ENCODE assay signal across 19 mouse cellular contexts in genomic region chr4:141269080-141269479, GRCm38 (mm10). TPM values are rescaled to one million over a fixed set of nuclear protein-coding genes. Genes with fewer than 3 reads are reported as not detected.
DNase-seq lines count a peak whose midpoint lies in the region; ATAC-seq and TF ChIP-seq lines count a peak whose summit lies in the region.
"Had no signal": no experiment of that assay in that cellular context is flagged by ENCODE, and none has a peak within 500 bp of the region (broad histone marks: within the 10 kb centered on the region; RNA-seq: fewer than 3 reads in every experiment).

No protein-coding gene starts in this region.

- 80% methylated on average over 6 of the region's 6 CpGs for WGBS in forebrain, postnatal 0 days
- 87% methylated on average over 6 of the region's 6 CpGs for WGBS in forebrain, embryonic 12.5 days
- WGBS in liver, postnatal 0 days (ENCODE audit: insufficient replicate concordance): 59% methylated on average over 6 of the region's 6 CpGs
- 42% methylated on average over 6 of the region's 6 CpGs for WGBS in small intestine, adult 2 months

- H3K9ac ChIP-seq in forebrain, postnatal 0 days: no peak overlapping the region
- H3K9ac ChIP-seq in forebrain, embryonic 12.5 days: no peak overlapping the region
- H3K9ac ChIP-seq in liver, postnatal 0 days (replicated peaks): no peak overlapping the region
- H3K9ac ChIP-seq: limb, embryonic 13.5 days had no signal

- no peak for TF ChIP-seq EP300 in liver, postnatal 0 days (IDR thresholded peaks at IDR 0.05; ENCODE audit: low read depth)

- H3K36me3 ChIP-seq in forebrain, postnatal 0 days (ENCODE audit: insufficient read depth): no peaks in the 10 kb centered on the region
- H3K36me3 ChIP-seq in forebrain, embryonic 12.5 days (replicated peaks): no peaks in the 10 kb centered on the region
- H3K36me3 ChIP-seq in liver, postnatal 0 days (replicated peaks; ENCODE audit: insufficient read depth, low read length): no peaks in the 10 kb centered on the region
- no peaks in the 10 kb centered on the region for H3K36me3 ChIP-seq in small intestine, adult 2 months (ENCODE audit: control insufficient read depth, insufficient read depth, low read length)
- H3K36me3 ChIP-seq: embryonic facial prominence, embryonic 10.5 days; G1E; hindbrain, embryonic 10.5 days; limb, embryonic 13.5 days; midbrain, embryonic 10.5 days had no signal

- H3K27me3 ChIP-seq in forebrain, postnatal 0 days (ENCODE audit: insufficient read depth, low read length): no peaks in the 10 kb centered on the region
- H3K27me3 ChIP-seq in forebrain, embryonic 12.5 days: peaks cover 23% of the 10 kb centered on the region
- no peaks in the 10 kb centered on the region for H3K27me3 ChIP-seq in liver, postnatal 0 days (ENCODE audit: insufficient read depth, low read length)
- no peaks in the 10 kb centered on the region for H3K27me3 ChIP-seq in small intestine, adult 2 months (ENCODE audit: control insufficient read depth, insufficient read depth, low read length)

- no peak overlapping the region for H3K27ac ChIP-seq in forebrain, postnatal 0 days (ENCODE audit: low read depth, low read length)
- H3K27ac ChIP-seq in forebrain, embryonic 12.5 days: no peak overlapping the region
- H3K27ac ChIP-seq in liver, postnatal 0 days (ENCODE audit: low read depth): no peak overlapping the region
- H3K27ac ChIP-seq in small intestine, adult 2 months (ENCODE audit: insufficient read depth, low read depth, low read length): no peak overlapping the region
- H3K27ac ChIP-seq: embryonic facial prominence, embryonic 10.5 days; hindbrain, embryonic 10.5 days; left cerebral cortex, adult 2 months; limb, embryonic 13.5 days; midbrain, embryonic 10.5 days had no signal

- TF ChIP-seq CTCF in forebrain, postnatal 0 days (IDR thresholded peaks at IDR 0.05; ENCODE audit: low read depth): peak; percentile 49
- peak; percentile 51 for TF ChIP-seq CTCF in liver, postnatal 0 days (IDR thresholded peaks at IDR 0.05; ENCODE audit: low read depth)
- TF ChIP-seq CTCF in brain, embryonic 14.5 days (IDR thresholded peaks at IDR 0.05; ENCODE audit: borderline replicate concordance, extremely low read depth, insufficient read depth, insufficient read length): 0 out of 2 replicates have a peak, but pooled peaks have one; percentile 1
- TF ChIP-seq CTCF in small intestine, adult 2 months (IDR thresholded peaks at IDR 0.05; ENCODE audit: extremely low read depth, insufficient read length, insufficient replicate concordance, low read depth, low read length): peak; percentile 25; the same call in 1 of the 2 replicates

- no peak overlapping the region for H3K4me2 ChIP-seq in forebrain, postnatal 0 days (ENCODE audit: low read depth)
- no peak overlapping the region for H3K4me2 ChIP-seq in forebrain, embryonic 12.5 days
- H3K4me2 ChIP-seq in liver, postnatal 0 days (ENCODE audit: low read depth, low read length): no peak overlapping the region
- H3K4me2 ChIP-seq: heart, embryonic 11.5 days; limb, embryonic 13.5 days had no signal

- no peak for TF ChIP-seq POLR2A in brain, embryonic 14.5 days (IDR thresholded peaks at IDR 0.05; ENCODE audit: borderline replicate concordance, extremely low read depth, insufficient read depth, insufficient read length, poor library complexity, severe bottlenecking)
- TF ChIP-seq POLR2A in small intestine, adult 2 months (IDR thresholded peaks at IDR 0.05; ENCODE audit: low read depth, low read length): no peak

- H3K9me3 ChIP-seq in forebrain, postnatal 0 days (ENCODE audit: low read length): no peaks in the 10 kb centered on the region
- 0 out of 2 replicates have a peak, but pooled peaks cover 2% of the 10 kb centered on the region for H3K9me3 ChIP-seq in forebrain, embryonic 12.5 days
- H3K9me3 ChIP-seq in liver, postnatal 0 days (ENCODE audit: low read length): no peaks in the 10 kb centered on the region
- H3K9me3 ChIP-seq: embryonic facial prominence, embryonic 10.5 days; G1E had no signal

- no peak for ATAC-seq in forebrain, postnatal 0 days
- no peak for ATAC-seq in forebrain, embryonic 12.5 days (ENCODE audit: low FRiP score)
- no peak for ATAC-seq in liver, postnatal 0 days
- ATAC-seq: activated CD4-positive, CD25-positive, alpha-beta regulatory T cell, adult 4 months had no signal

- no peak for DNase-seq in forebrain, postnatal 0 days
- no peak for DNase-seq in liver, postnatal 0 days
- no peak for DNase-seq in liver
- DNase-seq in brain, embryonic 14.5 days (ENCODE audit: low read depth): no peak
- no peak for DNase-seq in testis, postnatal 14 days (ENCODE audit: low spot score)
- no peak for DNase-seq in gastrocnemius, postnatal 25 days
- DNase-seq: cerebellum, postnatal 10 days; kidney, adult 11 months; thymus, postnatal 25 days had no signal

- no peaks in the 10 kb centered on the region for H3K4me1 ChIP-seq in forebrain, postnatal 0 days (ENCODE audit: insufficient read depth)
- H3K4me1 ChIP-seq in forebrain, embryonic 12.5 days: peaks cover 14% of the 10 kb centered on the region; the same call in 1 of the 2 replicates
- H3K4me1 ChIP-seq in liver, postnatal 0 days (ENCODE audit: insufficient read depth): peaks cover 10% of the 10 kb centered on the region; the same call in 1 of the 2 replicates
- peaks cover 17% of the 10 kb centered on the region for H3K4me1 ChIP-seq in small intestine, adult 2 months (ENCODE audit: control insufficient read depth, insufficient read depth, insufficient read length, low read length)

- no peak overlapping the region for H3K4me3 ChIP-seq in forebrain, postnatal 0 days (ENCODE audit: low read depth, low read length)
- no peak overlapping the region for H3K4me3 ChIP-seq in forebrain, embryonic 12.5 days (replicated peaks)
- no peak overlapping the region for H3K4me3 ChIP-seq in liver, postnatal 0 days (ENCODE audit: low read depth, low read length)
- no peak overlapping the region for H3K4me3 ChIP-seq in small intestine, adult 2 months (ENCODE audit: low read depth, low read length)
- H3K4me3 ChIP-seq: embryonic facial prominence, embryonic 10.5 days; hindbrain, embryonic 10.5 days; left cerebral cortex, adult 2 months; limb, embryonic 13.5 days; midbrain, embryonic 10.5 days had no signal

RNA-seq across cellular contexts. Expression of gene Arhgef19, which starts 29.8 kb away (rescaled TPM):
- total RNA-seq in forebrain, postnatal 0 days (2014; rRNA removed): 0.95 and 1.6 TPM in 2 replicates
- 0.52 and 0.90 TPM in 2 replicates for polyA plus RNA-seq in forebrain, postnatal 0 days (2015; fragmentation: Nextera tagmentation; extraction: Ambion mirVana)
- polyA plus RNA-seq in forebrain, embryonic 12.5 days (2016; fragmentation: Nextera tagmentation; extraction: Ambion mirVana): 1.9 and 2.6 TPM in 2 replicates
- 3.0 and 4.2 TPM in 2 replicates for polyA plus RNA-seq in liver, postnatal 0 days (2015; fragmentation: Nextera tagmentation; extraction: Ambion mirVana)
- 1.5 and 2.6 TPM in 2 replicates for polyA plus RNA-seq in brain, embryonic 14.5 days (2012; rRNA removed)
- 29.3 and 48.8 TPM in 2 replicates for polyA plus RNA-seq in small intestine, adult 2 months (2012; rRNA removed)
- under 1 TPM; 0.74 to 0.83 TPM for total RNA-seq in gastrocnemius, postnatal 25 days (2021)
- total RNA-seq: G1E had no signal
- polyA plus RNA-seq: activated CD4-positive, CD25-positive, alpha-beta regulatory T cell, adult 4 months; G1E had no signal

RNA-seq across cellular contexts. Expression of gene Epha2, which starts 32.0 kb away (rescaled TPM):
- total RNA-seq in forebrain, postnatal 0 days (2014; rRNA removed): 1.2 and 1.4 TPM in 2 replicates
- polyA plus RNA-seq in forebrain, postnatal 0 days (2015; fragmentation: Nextera tagmentation; extraction: Ambion mirVana): 0.33 and 0.39 TPM in 2 replicates
- 1.9 and 2.0 TPM in 2 replicates for polyA plus RNA-seq in forebrain, embryonic 12.5 days (2016; fragmentation: Nextera tagmentation; extraction: Ambion mirVana)
- 1.5 and 2.4 TPM in 2 replicates for polyA plus RNA-seq in liver, postnatal 0 days (2015; fragmentation: Nextera tagmentation; extraction: Ambion mirVana)
- 4.1 and 6.4 TPM in 2 replicates for polyA plus RNA-seq in brain, embryonic 14.5 days (2012; rRNA removed)
- polyA plus RNA-seq in small intestine, adult 2 months (2012; rRNA removed): 28.3 and 86.3 TPM in 2 replicates
- 1 to 10 TPM; 1.3 to 2.0 TPM for total RNA-seq in gastrocnemius, postnatal 25 days (2021)
- total RNA-seq: G1E had no signal
- polyA plus RNA-seq: activated CD4-positive, CD25-positive, alpha-beta regulatory T cell, adult 4 months; G1E had no signal

RNA-seq across cellular contexts. Expression of gene Rsg1, which starts 55.3 kb away (rescaled TPM):
- total RNA-seq in forebrain, postnatal 0 days (2014; rRNA removed): 4.5 and 6.9 TPM in 2 replicates
- polyA plus RNA-seq in forebrain, postnatal 0 days (2015; fragmentation: Nextera tagmentation; extraction: Ambion mirVana): 3.7 and 5.2 TPM in 2 replicates
- polyA plus RNA-seq in forebrain, embryonic 12.5 days (2016; fragmentation: Nextera tagmentation; extraction: Ambion mirVana): 6.5 and 7.0 TPM in 2 replicates
- 0.43 and 0.79 TPM in 2 replicates for polyA plus RNA-seq in liver, postnatal 0 days (2015; fragmentation: Nextera tagmentation; extraction: Ambion mirVana)
- polyA plus RNA-seq in brain, embryonic 14.5 days (2012; rRNA removed): 5.2 and 5.5 TPM in 2 replicates
- polyA plus RNA-seq in small intestine, adult 2 months (2012; rRNA removed): 0.51 and 0.81 TPM in 2 replicates
- under 1 TPM in 1 of 2 experiments, not detected in 1; 0.27 TPM for total RNA-seq in gastrocnemius, postnatal 25 days (2021)

Comparison
In these comparisons a context has a peak if more than half of its experiments do, and no peak if none do; other contexts are left out.
1. CTCF ChIP-seq: peak in every context shown above with its lines; median percentile 51 in liver, postnatal 0 days; 49 in forebrain, postnatal 0 days; 25 in small intestine, adult 2 months; 1 in brain, embryonic 14.5 days.